8 mouse cellular contexts compared by ENCODE assay signal in the genomic region with DNA sequence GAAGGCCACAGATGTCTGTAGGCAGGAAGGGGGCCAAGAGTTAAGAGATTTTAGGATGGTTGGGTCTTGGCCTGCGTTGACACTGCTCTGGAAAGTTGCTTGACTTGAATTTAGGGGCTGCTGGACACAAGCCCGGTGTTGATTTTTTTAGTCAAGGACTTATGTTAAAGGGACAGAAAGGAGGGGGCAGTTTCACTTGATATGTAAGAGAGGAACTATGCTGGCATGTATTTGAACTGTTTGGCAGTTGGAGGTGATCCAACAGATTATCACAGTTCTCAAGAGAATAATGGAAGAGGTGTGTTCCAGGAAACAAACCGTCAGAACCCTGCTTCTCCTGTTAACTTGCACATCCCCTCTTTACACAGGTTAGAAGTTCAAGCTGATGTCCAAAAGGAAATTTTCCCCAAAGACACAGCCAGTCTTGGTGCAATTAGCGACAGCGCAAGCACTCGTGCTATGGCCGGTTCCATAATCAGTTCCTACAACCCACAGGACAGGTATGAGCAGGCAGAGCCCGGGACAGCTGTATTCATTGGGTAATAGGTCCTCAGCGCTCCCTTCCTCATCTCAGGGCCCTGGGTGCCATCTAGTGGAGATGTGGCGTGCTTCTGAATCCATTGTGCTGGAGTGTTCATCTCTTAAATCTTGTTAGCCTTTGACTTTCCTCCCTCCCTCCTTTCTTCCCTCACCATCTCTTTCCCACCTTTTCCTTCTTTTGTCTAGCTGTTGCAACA. TPM values are rescaled to one million over a fixed set of nuclear protein-coding genes. Genes with fewer than 3 reads are reported as not detected.
A peak's percentile ranks its signal among the peaks of the same experiment; 100 is the strongest.
DNase-seq lines count a peak whose midpoint lies in the region; ATAC-seq and TF ChIP-seq lines count a peak whose summit lies in the region.

No protein-coding gene starts in this region.

- no peak overlapping the region for H3K9ac ChIP-seq in midbrain, embryonic 16.5 days (ENCODE audit: low read depth, low read length)
- H3K9ac ChIP-seq in intestine, embryonic 15.5 days, result no peak overlapping the region
- H3K9ac ChIP-seq in midbrain, postnatal 0 days (replicated peaks; ENCODE audit: low read length, poor library complexity, severe bottlenecking), result no peak overlapping the region

- no peaks in the 10 kb centered on the region for H3K9me3 ChIP-seq in midbrain, embryonic 10.5 days (replicated peaks)
- H3K9me3 ChIP-seq in midbrain, embryonic 16.5 days (replicated peaks; ENCODE audit: control insufficient read depth, low read length, poor library complexity, severe bottlenecking), result no peaks in the 10 kb centered on the region
- H3K9me3 ChIP-seq in intestine, embryonic 15.5 days, result no peaks in the 10 kb centered on the region
- no peaks in the 10 kb centered on the region for H3K9me3 ChIP-seq in midbrain, postnatal 0 days (ENCODE audit: low read length)

- intact Hi-C loops in left cerebral cortex, postnatal 36 days (cut with DNase I), result loop anchor here (5.0 kb wide), 2 partner anchors 125 to 175 kb away; no protein-coding TSS in a partner anchor

- H3K4me2 ChIP-seq in midbrain, embryonic 16.5 days (ENCODE audit: low read length), result no peak overlapping the region
- H3K4me2 ChIP-seq in intestine, embryonic 15.5 days (replicated peaks), result no peak overlapping the region
- H3K4me2 ChIP-seq in midbrain, postnatal 0 days (ENCODE audit: low read depth, low read length, poor library complexity, severe bottlenecking), result no peak overlapping the region

- no peak overlapping the region for H3K4me3 ChIP-seq in midbrain, embryonic 10.5 days
- no peak overlapping the region for H3K4me3 ChIP-seq in midbrain, embryonic 16.5 days (ENCODE audit: low read depth, low read length)
- H3K4me3 ChIP-seq in intestine, embryonic 15.5 days (replicated peaks), result no peak overlapping the region
- no peak overlapping the region for H3K4me3 ChIP-seq in midbrain, postnatal 0 days (ENCODE audit: low read depth, low read length)

- peak; percentile 89 for TF ChIP-seq CTCF in midbrain, postnatal 0 days (IDR thresholded peaks at IDR 0.05)

- ATAC-seq in midbrain, embryonic 16.5 days, result no peak; the same call in 1 of the 2 replicates
- ATAC-seq in intestine, embryonic 15.5 days, result peak; percentile 79
- peak; percentile 69 for ATAC-seq in midbrain, postnatal 0 days (ENCODE audit: low FRiP score)

- H3K27ac ChIP-seq in midbrain, embryonic 10.5 days (replicated peaks), result no peak overlapping the region
- H3K27ac ChIP-seq in midbrain, embryonic 16.5 days (ENCODE audit: low read length), result no peak overlapping the region
- H3K27ac ChIP-seq in intestine, embryonic 15.5 days, result no peak overlapping the region
- H3K27ac ChIP-seq in midbrain, postnatal 0 days (ENCODE audit: low read depth, low read length), result no peak overlapping the region

- no peaks in the 10 kb centered on the region for H3K4me1 ChIP-seq in midbrain, embryonic 10.5 days
- H3K4me1 ChIP-seq in midbrain, embryonic 16.5 days (ENCODE audit: control insufficient read depth, insufficient read depth, low read length), result no peaks in the 10 kb centered on the region
- H3K4me1 ChIP-seq in intestine, embryonic 15.5 days (replicated peaks), result no peaks in the 10 kb centered on the region
- no peaks in the 10 kb centered on the region for H3K4me1 ChIP-seq in midbrain, postnatal 0 days (ENCODE audit: insufficient read depth, low read length)

- WGBS in midbrain, embryonic 10.5 days, result 46% methylated on average over 10 of the region's 10 CpGs
- WGBS in midbrain, embryonic 16.5 days, result 46% methylated on average over 10 of the region's 10 CpGs
- WGBS in intestine, embryonic 15.5 days, result 45% methylated on average over 10 of the region's 10 CpGs
- WGBS in midbrain, postnatal 0 days, result 48% methylated on average over 10 of the region's 10 CpGs

- H3K36me3 ChIP-seq in midbrain, embryonic 10.5 days, result peaks cover 71% of the 10 kb centered on the region
- H3K36me3 ChIP-seq in midbrain, embryonic 16.5 days (ENCODE audit: control insufficient read depth, insufficient read depth, low read length), result peaks cover 45% of the 10 kb centered on the region
- peaks cover 25% of the 10 kb centered on the region for H3K36me3 ChIP-seq in intestine, embryonic 15.5 days
- H3K36me3 ChIP-seq in midbrain, postnatal 0 days (ENCODE audit: insufficient read depth, low read length), result peaks cover 54% of the 10 kb centered on the region

- no peaks in the 10 kb centered on the region for H3K27me3 ChIP-seq in midbrain, embryonic 10.5 days (ENCODE audit: low read depth, poor library complexity, severe bottlenecking)
- H3K27me3 ChIP-seq in midbrain, embryonic 16.5 days (ENCODE audit: control insufficient read depth, insufficient read depth, low read depth, low read length), result no peaks in the 10 kb centered on the region
- H3K27me3 ChIP-seq in intestine, embryonic 15.5 days (replicated peaks), result no peaks in the 10 kb centered on the region
- no peaks in the 10 kb centered on the region for H3K27me3 ChIP-seq in midbrain, postnatal 0 days (ENCODE audit: insufficient read depth, low read length)

- peak; percentile 63 for DNase-seq in midbrain, embryonic 10.5 days (ENCODE audit: low spot score)
- peak; percentile 50 to 70 for DNase-seq in cerebellum, postnatal 4 days (ENCODE audit: low spot score in 2 of 2)
- peak; percentile 38 for DNase-seq in gastrocnemius, adult 8-10 months (ENCODE audit: low spot score in 2 of 2)
- peak; percentile 34 to 52 for DNase-seq in left cerebral cortex, postnatal 36 days (ENCODE audit: low spot score in 2 of 2)
- DNase-seq in midbrain, postnatal 0 days (ENCODE audit: low spot score), result peak; percentile 89
- DNase-seq in spleen, postnatal 36 days (ENCODE audit: low spot score in 2 of 2), result peak; percentile 64 to 75

RNA-seq across cellular contexts. Expression of gene Tmem54, which starts 22.8 kb away (rescaled TPM):
- polyA plus RNA-seq in midbrain, embryonic 10.5 days (2016; fragmentation: Nextera tagmentation; extraction: Ambion mirVana), result 1.0 and 2.1 TPM in 2 replicates
- not detected in 2 replicates for polyA plus RNA-seq in midbrain, embryonic 16.5 days (2015; fragmentation: Nextera tagmentation; extraction: Ambion mirVana)
- total RNA-seq in gastrocnemius, adult 8-10 months (2022), result not detected
- 90.0 and 106 TPM in 2 replicates for polyA plus RNA-seq in intestine, embryonic 15.5 days (2015; fragmentation: Nextera tagmentation; extraction: Ambion mirVana)
- not detected for total RNA-seq in left cerebral cortex, postnatal 36 days (2021)
- 0.99 TPM in 1 of 2 replicates, not detected in the other for total RNA-seq in midbrain, postnatal 0 days (2014; rRNA removed)
- polyA plus RNA-seq in midbrain, postnatal 0 days (2015; fragmentation: Nextera tagmentation; extraction: Ambion mirVana), result 0.21 TPM in 1 of 2 replicates, not detected in the other

RNA-seq across cellular contexts. Expression of gene Rnf19b, which starts 24.5 kb away (rescaled TPM):
- polyA plus RNA-seq in midbrain, embryonic 10.5 days (2016; fragmentation: Nextera tagmentation; extraction: Ambion mirVana), result 7.1 and 9.0 TPM in 2 replicates
- polyA plus RNA-seq in midbrain, embryonic 16.5 days (2015; fragmentation: Nextera tagmentation; extraction: Ambion mirVana), result 31.4 and 37.5 TPM in 2 replicates
- 10 to 100 TPM; 23.6 to 27.2 (median 25.0) TPM for total RNA-seq in gastrocnemius, adult 8-10 months (2022)
- 6.7 and 7.0 TPM in 2 replicates for polyA plus RNA-seq in intestine, embryonic 15.5 days (2015; fragmentation: Nextera tagmentation; extraction: Ambion mirVana)
- total RNA-seq in left cerebral cortex, postnatal 36 days (2021), result 10 to 100 TPM; 48.7 to 58.2 TPM
- 138 and 160 TPM in 2 replicates for total RNA-seq in midbrain, postnatal 0 days (2014; rRNA removed)
- 34.8 and 40.2 TPM in 2 replicates for polyA plus RNA-seq in midbrain, postnatal 0 days (2015; fragmentation: Nextera tagmentation; extraction: Ambion mirVana)

RNA-seq across cellular contexts. Expression of gene Hpca, which starts 39.3 kb away (rescaled TPM):
- polyA plus RNA-seq in midbrain, embryonic 10.5 days (2016; fragmentation: Nextera tagmentation; extraction: Ambion mirVana), result 1.4 and 2.4 TPM in 2 replicates
- polyA plus RNA-seq in midbrain, embryonic 16.5 days (2015; fragmentation: Nextera tagmentation; extraction: Ambion mirVana), result 85.5 and 130 TPM in 2 replicates
- not detected for total RNA-seq in gastrocnemius, adult 8-10 months (2022)
- 4.1 and 5.2 TPM in 2 replicates for polyA plus RNA-seq in intestine, embryonic 15.5 days (2015; fragmentation: Nextera tagmentation; extraction: Ambion mirVana)
- 100 to 1,000 TPM; 656 to 793 TPM for total RNA-seq in left cerebral cortex, postnatal 36 days (2021)
- 282 and 292 TPM in 2 replicates for total RNA-seq in midbrain, postnatal 0 days (2014; rRNA removed)
- polyA plus RNA-seq in midbrain, postnatal 0 days (2015; fragmentation: Nextera tagmentation; extraction: Ambion mirVana), result 217 and 238 TPM in 2 replicates

RNA-seq across cellular contexts. Expression of gene Fndc5, which starts 54.3 kb away (rescaled TPM):
- 0.50 and 0.78 TPM in 2 replicates for polyA plus RNA-seq in midbrain, embryonic 10.5 days (2016; fragmentation: Nextera tagmentation; extraction: Ambion mirVana)
- 5.9 and 6.2 TPM in 2 replicates for polyA plus RNA-seq in midbrain, embryonic 16.5 days (2015; fragmentation: Nextera tagmentation; extraction: Ambion mirVana)
- 10 to 100 TPM; 48.3 to 65.7 (median 58.5) TPM for total RNA-seq in gastrocnemius, adult 8-10 months (2022)
- 2.7 and 2.9 TPM in 2 replicates for polyA plus RNA-seq in intestine, embryonic 15.5 days (2015; fragmentation: Nextera tagmentation; extraction: Ambion mirVana)
- 10 to 100 TPM; 56.9 to 73.3 TPM for total RNA-seq in left cerebral cortex, postnatal 36 days (2021)
- total RNA-seq in midbrain, postnatal 0 days (2014; rRNA removed), result 22.5 and 36.3 TPM in 2 replicates
- polyA plus RNA-seq in midbrain, postnatal 0 days (2015; fragmentation: Nextera tagmentation; extraction: Ambion mirVana), result 14.6 and 16.1 TPM in 2 replicates

Comparison
In these comparisons a context has a peak if more than half of its experiments do, and no peak if none do; other contexts are left out.
1. RNA of gene Hpca, which starts 39.3 kb away (polyA plus RNA-seq): 217 to 238 TPM in midbrain, postnatal 0 days and 85.5 to 130 TPM in midbrain, embryonic 16.5 days; 4.1 to 5.2 TPM in intestine, embryonic 15.5 days and 1.4 to 2.4 TPM in midbrain, embryonic 10.5 days; every median in the first group is over 10 times any median in the second.
2. DNase-seq: peak in every context shown above with its lines; median percentile 89 in midbrain, postnatal 0 days; 70 in spleen, postnatal 36 days; 63 in midbrain, embryonic 10.5 days; 60 in cerebellum, postnatal 4 days; 43 in left cerebral cortex, postnatal 36 days; 38 in gastrocnemius, adult 8-10 months.
3. RNA of gene Tmem54, which starts 22.8 kb away (polyA plus RNA-seq): 90.0 to 106 TPM in intestine, embryonic 15.5 days; 1.0 to 2.1 TPM in midbrain, embryonic 10.5 days, not detected in midbrain, embryonic 16.5 days and 0.21 TPM in midbrain, postnatal 0 days; every median in the first group is over 10 times any median in the second.